Mouse (Mus musculus): ENCODE measurements around the gene Ucn2. TPM values are rescaled to one million over a fixed set of nuclear protein-coding genes. Genes with fewer than 3 reads are reported as not detected.
A peak's percentile ranks its signal among the peaks of the same experiment; 100 is the strongest.

Gene Ucn2
- polyA plus RNA-seq (2015; fragmentation: Nextera tagmentation; extraction: Ambion mirVana): not detected in 2 replicates

DNA sequence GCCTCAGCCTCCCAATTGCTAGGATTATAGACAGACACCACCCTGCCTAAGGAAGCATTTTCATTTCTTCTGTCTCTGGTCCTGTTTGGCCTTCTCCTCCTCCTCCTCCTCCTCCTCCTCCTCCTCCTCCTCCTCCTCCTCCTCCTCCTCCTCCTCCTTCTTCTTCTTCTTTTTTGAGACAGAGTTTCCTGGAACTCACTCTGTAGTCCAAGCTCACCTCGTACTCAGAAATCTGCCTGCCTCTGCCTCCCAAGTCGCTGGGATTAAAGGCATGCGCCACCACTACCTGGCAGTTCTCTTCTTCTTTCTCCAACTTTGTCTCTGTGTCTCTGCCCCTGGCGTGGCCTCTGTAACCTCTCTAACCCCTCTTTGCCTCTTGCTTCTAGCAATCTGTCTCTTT lies at the start of gene Ucn2:
Ucn2 (plus strand) TSS at position 301 of the 400 bp plus-strand sequence.
- Histone ChIP-seq H3K4me1 (replicated peaks; ENCODE audit: control insufficient read depth, insufficient read depth, low read length) (peaks cover 12% of the 10 kb centered on the region), H3K27ac (ENCODE audit: low read depth, low read length) (no peak within 1 kb of the TSS), H3K36me3 (ENCODE audit: control insufficient read depth, insufficient read depth) (no peaks in the 10 kb centered on the region), H3K4me3 (ENCODE audit: low read depth, low read length) (no peak within 1 kb of the TSS), H3K9ac (ENCODE audit: low read depth, low read length) (no peak within 1 kb of the TSS), H3K9me3 (ENCODE audit: control insufficient read depth) (no peaks in the 10 kb centered on the region), H3K4me2 (replicated peaks; ENCODE audit: low read depth) (no peak within 1 kb of the TSS), H3K27me3 (replicated peaks; ENCODE audit: control insufficient read depth, insufficient read depth, low read length) (no peaks in the 10 kb centered on the region)
- TF ChIP-seq CTCF (IDR thresholded peaks at IDR 0.05; ENCODE audit: low read depth): no peak
- ATAC-seq: no peak
- 82% methylated on average over 4 of the region's 4 CpGs for WGBS

DNA sequence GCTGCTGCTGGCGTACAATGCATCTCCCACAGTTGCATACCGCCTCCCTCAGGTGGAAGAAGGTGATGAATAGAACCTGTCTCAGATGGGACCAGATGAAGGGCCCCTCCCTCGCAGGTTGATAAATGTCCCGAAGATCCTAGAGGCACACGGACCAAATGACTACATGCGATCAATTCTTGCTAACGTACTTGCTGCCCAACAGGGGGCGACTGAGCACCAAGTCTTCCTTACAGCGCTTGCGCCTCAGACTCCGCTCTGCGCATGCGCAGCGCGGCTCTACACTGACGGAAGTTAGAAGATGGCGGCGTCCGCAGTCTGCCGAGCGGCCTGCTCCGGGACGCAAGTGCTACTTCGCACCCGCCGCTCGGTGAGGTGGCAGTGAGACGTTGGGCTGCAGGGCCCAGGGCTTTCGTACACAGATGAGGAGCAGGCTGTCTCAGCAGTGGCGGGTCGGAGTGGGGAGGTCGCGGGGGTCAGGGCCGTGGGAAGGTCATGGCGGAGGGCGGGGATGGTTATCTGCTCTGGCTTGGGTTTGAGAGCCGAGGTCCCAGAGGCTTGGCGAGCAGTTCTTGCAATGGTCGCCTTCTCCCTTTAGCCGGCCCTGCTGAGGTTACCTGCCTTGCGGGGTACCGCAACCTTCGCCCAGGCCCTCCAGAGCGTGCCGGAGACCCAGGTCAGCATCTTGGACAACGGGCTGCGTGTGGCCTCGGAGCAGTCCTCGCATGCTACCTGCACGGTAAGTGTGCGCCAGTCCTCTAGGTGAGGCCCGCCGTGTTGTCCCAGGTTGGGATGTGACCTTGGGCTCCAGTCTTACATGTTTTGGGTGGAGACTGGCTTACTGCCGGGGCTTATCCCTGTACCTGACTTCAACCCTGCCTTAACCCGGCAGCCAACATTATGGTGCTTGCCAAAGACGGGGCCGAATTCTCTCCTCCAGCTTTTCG lies 49.1 kb upstream of the Ucn2 start, which contains the start of gene Uqcrc1:
Uqcrc1 (plus strand) TSS at position 216 of the 947 bp plus-strand sequence.
- H3K4me2 ChIP-seq (replicated peaks; ENCODE audit: low read depth): peak within 1 kb of the TSS; percentile 78
- under 1% methylated on average over 58 of the region's 58 CpGs for WGBS
- H3K9ac ChIP-seq (ENCODE audit: low read depth, low read length): peak within 1 kb of the TSS; percentile 90
- no peaks in the 10 kb centered on the region for H3K4me1 ChIP-seq (replicated peaks; ENCODE audit: control insufficient read depth, insufficient read depth, low read length)
- no peaks in the 10 kb centered on the region for H3K9me3 ChIP-seq (ENCODE audit: control insufficient read depth)
- H3K36me3 ChIP-seq (ENCODE audit: control insufficient read depth, insufficient read depth): peaks cover 31% of the 10 kb centered on the region
- peak; percentile 94 for ATAC-seq
- peak within 1 kb of the TSS; percentile 98 for H3K4me3 ChIP-seq (ENCODE audit: low read depth, low read length)
- TF ChIP-seq CTCF (IDR thresholded peaks at IDR 0.05; ENCODE audit: low read depth): peak; percentile 98
- H3K27ac ChIP-seq (ENCODE audit: low read depth, low read length): peak within 1 kb of the TSS; percentile 78
- H3K27me3 ChIP-seq (replicated peaks; ENCODE audit: control insufficient read depth, insufficient read depth, low read length): no peaks in the 10 kb centered on the region

DNA sequence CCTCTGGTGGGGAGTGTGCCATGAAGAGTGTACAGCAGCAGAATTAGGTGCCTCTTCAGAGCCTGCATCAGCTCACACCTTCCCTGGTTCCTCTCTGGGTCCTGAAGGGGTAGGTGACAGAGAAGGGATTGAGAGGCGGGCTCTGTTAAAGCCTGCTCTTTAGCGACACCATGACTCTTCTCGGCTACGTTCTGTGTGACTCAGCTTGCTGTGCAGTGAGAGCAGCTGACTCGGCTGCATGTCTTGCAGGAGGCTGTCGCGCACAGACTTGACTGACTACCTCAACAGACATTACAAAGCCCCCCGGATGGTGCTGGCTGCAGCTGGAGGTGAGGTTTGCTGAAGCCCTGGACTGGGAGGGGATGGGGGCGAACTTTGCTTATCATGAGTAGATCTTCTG lies 40.7 kb upstream of the Ucn2 start:
- no peak overlapping the region for H3K4me3 ChIP-seq (ENCODE audit: low read depth, low read length)
- no peak for TF ChIP-seq CTCF (IDR thresholded peaks at IDR 0.05; ENCODE audit: low read depth)

DNA sequence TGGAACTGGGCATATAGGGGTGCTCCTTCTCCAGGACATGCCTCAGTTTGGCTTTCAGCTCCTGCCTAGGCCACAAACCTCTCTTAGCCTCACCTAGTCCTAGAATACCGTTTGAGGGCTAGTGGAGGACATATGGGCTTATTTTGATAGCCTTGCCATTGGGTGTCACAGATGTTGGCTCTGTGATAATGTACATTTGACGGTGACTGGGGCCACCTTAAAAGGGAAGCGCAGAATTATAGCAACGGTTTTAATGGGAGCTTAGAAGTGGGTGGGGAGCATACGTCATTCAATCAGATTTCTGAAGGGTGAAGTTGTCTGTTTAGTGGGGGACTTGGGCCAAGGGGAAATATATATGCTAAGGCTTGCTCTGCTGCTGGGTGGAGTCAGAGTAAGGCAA lies 40.2 kb upstream of the Ucn2 start:
- no peak for TF ChIP-seq CTCF (IDR thresholded peaks at IDR 0.05; ENCODE audit: low read depth)
- no peak overlapping the region for H3K9ac ChIP-seq (ENCODE audit: low read depth, low read length)
- H3K4me3 ChIP-seq (ENCODE audit: low read depth, low read length): no peak overlapping the region
- no peaks in the 10 kb centered on the region for H3K9me3 ChIP-seq (ENCODE audit: control insufficient read depth)
- H3K27ac ChIP-seq (ENCODE audit: low read depth, low read length): no peak overlapping the region
- ATAC-seq: no peak
- WGBS: 83% methylated on average over 5 of the region's 5 CpGs
- no peaks in the 10 kb centered on the region for H3K27me3 ChIP-seq (replicated peaks; ENCODE audit: control insufficient read depth, insufficient read depth, low read length)
- no peak overlapping the region for H3K4me2 ChIP-seq (replicated peaks; ENCODE audit: low read depth)
- H3K4me1 ChIP-seq (replicated peaks; ENCODE audit: control insufficient read depth, insufficient read depth, low read length): no peaks in the 10 kb centered on the region
- H3K36me3 ChIP-seq (ENCODE audit: control insufficient read depth, insufficient read depth): peaks cover 92% of the 10 kb centered on the region

More for the DNA sequence above, 40.7 kb upstream of the Ucn2 start:
- peak overlapping the region; percentile 5; the same call in 1 of the 2 replicates for H3K27ac ChIP-seq (ENCODE audit: low read depth, low read length)
- WGBS: 73% methylated on average over 9 of the region's 9 CpGs
- H3K36me3 ChIP-seq (ENCODE audit: control insufficient read depth, insufficient read depth): peaks cover 91% of the 10 kb centered on the region
- H3K9me3 ChIP-seq (ENCODE audit: control insufficient read depth): no peaks in the 10 kb centered on the region
- H3K4me1 ChIP-seq (replicated peaks; ENCODE audit: control insufficient read depth, insufficient read depth, low read length): no peaks in the 10 kb centered on the region
- H3K9ac ChIP-seq (ENCODE audit: low read depth, low read length): no peak overlapping the region
- no peak overlapping the region for H3K4me2 ChIP-seq (replicated peaks; ENCODE audit: low read depth)
- H3K27me3 ChIP-seq (replicated peaks; ENCODE audit: control insufficient read depth, insufficient read depth, low read length): no peaks in the 10 kb centered on the region
- no peak for ATAC-seq

DNA sequence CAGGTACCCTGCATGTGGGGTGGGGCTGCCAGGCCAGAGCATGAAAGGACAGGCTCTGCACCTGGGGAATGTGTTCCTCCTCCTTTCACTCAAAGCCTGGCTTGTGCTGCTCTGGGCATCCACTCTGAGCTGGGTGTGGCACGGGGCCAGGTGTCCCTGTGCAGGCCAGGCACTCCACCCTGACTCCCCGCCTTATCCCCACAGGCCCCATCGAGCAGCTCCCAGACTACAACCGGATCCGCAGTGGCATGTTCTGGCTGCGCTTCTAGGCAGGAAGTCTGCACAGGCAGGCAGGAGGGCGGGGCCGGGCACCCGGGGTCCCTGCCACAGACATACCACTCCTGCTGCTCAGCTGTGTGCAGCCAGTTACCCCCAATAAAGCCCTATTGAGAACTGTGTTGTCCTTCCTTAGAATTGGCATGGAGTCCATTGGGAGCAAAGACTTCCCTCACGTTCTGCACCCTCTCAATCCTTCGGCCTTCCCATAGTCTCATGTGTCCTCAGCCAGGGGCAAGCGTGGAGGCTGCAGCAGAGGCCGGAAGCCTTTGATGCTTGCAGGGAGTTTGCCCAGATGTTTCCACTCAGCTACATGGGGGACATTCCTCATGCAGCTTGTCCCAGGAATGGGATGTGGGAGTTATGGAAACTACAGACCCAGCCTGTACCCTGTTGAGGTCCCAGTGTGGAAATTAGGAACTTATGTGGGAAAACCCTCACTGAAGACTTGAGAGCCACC lies 36.4 kb upstream of the Ucn2 start:
- WGBS: 62% methylated on average over 13 of the region's 13 CpGs
- H3K4me2 ChIP-seq (replicated peaks; ENCODE audit: low read depth): no peak overlapping the region
- TF ChIP-seq CTCF (IDR thresholded peaks at IDR 0.05; ENCODE audit: low read depth): no peak
- ATAC-seq: peak; percentile 46
- H3K9me3 ChIP-seq (ENCODE audit: control insufficient read depth): no peaks in the 10 kb centered on the region
- peaks cover 65% of the 10 kb centered on the region for H3K36me3 ChIP-seq (ENCODE audit: control insufficient read depth, insufficient read depth)
- H3K4me1 ChIP-seq (replicated peaks; ENCODE audit: control insufficient read depth, insufficient read depth, low read length): no peaks in the 10 kb centered on the region
- no peak overlapping the region for H3K9ac ChIP-seq (ENCODE audit: low read depth, low read length)
- no peak overlapping the region for H3K4me3 ChIP-seq (ENCODE audit: low read depth, low read length)
- H3K27me3 ChIP-seq (replicated peaks; ENCODE audit: control insufficient read depth, insufficient read depth, low read length): 0 out of 2 replicates have a peak, but pooled peaks cover 7% of the 10 kb centered on the region
- H3K27ac ChIP-seq (ENCODE audit: low read depth, low read length): no peak overlapping the region; the same call in 1 of the 2 replicates
